Mouse (Mus musculus): Measurements from ENCODE around the gene C3.

- TF ChIP-seq POLR2A (IDR thresholded peaks at IDR 0.05; ENCODE audit: low read depth, low read length): no peak
- no peak for TF ChIP-seq CTCF (conservative IDR thresholded peaks at IDR 0.05; ENCODE audit: insufficient read depth, insufficient read length, low read depth, low read length)
Measured at GRCm38 (mm10) chr17:57221911-57222310, 6.0 kb downstream of the C3 start.
